Mouse (Mus musculus) CH12.LX (cell line): Measurements from ENCODE around the gene Cptp. TPM values are rescaled to one million over a fixed set of nuclear protein-coding genes. Genes with fewer than 3 reads are reported as not detected.

ENCODE experiments used
- DNase-seq: peaks from one replicate; pipeline ENCODE4 v3.0.0-alpha.2; 2013; ENCODE audit errors: extremely low read depth
- H3K27ac ChIP-seq: 2 replicates; pipeline ENCODE4 v1.5.1; 2012; ENCODE audit warnings: low read depth, mild to moderate bottlenecking, control low read depth, moderate library complexity; ENCODE audit not compliant: insufficient read depth
- H3K27me3 ChIP-seq: replicated peaks from 2 replicates; pipeline ENCODE3; 2012; ENCODE audit warnings: inconsistent platforms
- H3K36me3 ChIP-seq, 2 experiments: replicated peaks in 1 of 2; 2 replicates each; pipeline versions ENCODE3 to v1.6.1; 2012; ENCODE audit warnings: inconsistent platforms in 1 of 2, low read length in 1 of 2, mild to moderate bottlenecking in 1 of 2, mixed read lengths in 1 of 2, moderate library complexity in 1 of 2; ENCODE audit not compliant: control insufficient read depth in 1 of 2, insufficient read depth in 1 of 2
- H3K4me1 ChIP-seq, 2 experiments: 2 replicates each; pipeline ENCODE4 v1.6.1; 2012; ENCODE audit warnings: inconsistent platforms in 1 of 2, moderate library complexity in 1 of 2; ENCODE audit not compliant: insufficient read depth in 2 of 2, control insufficient read depth in 1 of 2
- H3K4me2 ChIP-seq: 2 replicates; pipeline ENCODE4 v1.6.1; 2012; ENCODE audit warnings: low read depth, mild to moderate bottlenecking, control low read depth; ENCODE audit not compliant: poor library complexity, insufficient read depth, severe bottlenecking
- H3K4me3 ChIP-seq, 3 experiments: fragments of 150-350 bp in 1 of 3; sonication (generic) in 1 of 3; replicated peaks in 1 of 3; 2 replicates each; pipeline versions ENCODE3 to v1.5.1; 2011 to 2012; ENCODE audit warnings: low read depth in 2 of 3, low read length in 2 of 3, mild to moderate bottlenecking in 2 of 3, moderate library complexity in 2 of 3, control low read depth in 1 of 3, improper control_type of control experiment in 1 of 3, inconsistent platforms in 1 of 3, mixed read lengths in 1 of 3; ENCODE audit not compliant: poor library complexity in 1 of 3
- H3K79me2 ChIP-seq: replicated peaks from 2 replicates; pipeline ENCODE4 v1.6.1; 2012; ENCODE audit warnings: mild to moderate bottlenecking, moderate library complexity; ENCODE audit not compliant: control insufficient read depth, poor library complexity, insufficient read depth, severe bottlenecking; ENCODE audit errors: extremely low read depth
- H3K9ac ChIP-seq: 2 replicates; pipeline ENCODE4 v1.6.1; 2012; ENCODE audit warnings: low read depth, mild to moderate bottlenecking, control low read depth, moderate library complexity; ENCODE audit not compliant: insufficient read depth
- H3K9me3 ChIP-seq: replicated peaks from 2 replicates; pipeline ENCODE3; 2012; ENCODE audit warnings: low read length, inconsistent platforms, mixed read lengths
- BHLHE40 ChIP-seq: IDR thresholded peaks from 2 replicates; pipeline ENCODE4 v1.6.1; 2011; ENCODE audit warnings: mild to moderate bottlenecking, low read depth, low read length, improper control_type of control experiment
- CHD1 ChIP-seq: IDR thresholded peaks from 2 replicates; pipeline ENCODE4 v1.6.1; 2012; ENCODE audit warnings: low read depth, low read length, improper control_type of control experiment, inconsistent platforms
- CHD2 ChIP-seq: IDR thresholded peaks from 2 replicates; pipeline ENCODE4 v1.6.1; 2011; ENCODE audit warnings: low read length, improper control_type of control experiment
- E2F4 ChIP-seq: IDR thresholded peaks from 2 replicates; pipeline ENCODE4 v1.6.1; 2011; ENCODE audit warnings: low read depth, low read length, improper control_type of control experiment; ENCODE audit not compliant: insufficient replicate concordance
- ELF1 ChIP-seq: IDR thresholded peaks from 2 replicates; pipeline ENCODE4 v1.6.1; 2014; ENCODE audit warnings: low read depth, mild to moderate bottlenecking, inconsistent platforms, low read length, improper control_type of control experiment
- EP300 ChIP-seq: IDR thresholded peaks from 2 replicates; pipeline ENCODE4 v1.6.1; 2011; ENCODE audit warnings: low read length, improper control_type of control experiment
- ETS1 ChIP-seq: conservative IDR thresholded peaks from 2 replicates; pipeline ENCODE4 v1.6.1; 2012; ENCODE audit warnings: low read depth, mild to moderate bottlenecking, inconsistent platforms, low read length, improper control_type of control experiment, moderate library complexity
- HCFC1 ChIP-seq: IDR thresholded peaks from 2 replicates; pipeline ENCODE4 v1.6.1; 2012; ENCODE audit warnings: low read depth, mild to moderate bottlenecking, inconsistent platforms, low read length, improper control_type of control experiment
- IRF4 ChIP-seq: IDR thresholded peaks from 2 replicates; pipeline ENCODE4 v1.6.1; 2014; ENCODE audit warnings: low read depth, mild to moderate bottlenecking, inconsistent platforms, low read length, improper control_type of control experiment
- JUN ChIP-seq: IDR thresholded peaks from 2 replicates; pipeline ENCODE4 v1.6.1; 2011; ENCODE audit warnings: low read depth, mild to moderate bottlenecking, low read length, improper control_type of control experiment, moderate library complexity; ENCODE audit not compliant: insufficient read depth
- JUND ChIP-seq: conservative IDR thresholded peaks from 2 replicates; pipeline ENCODE4 v1.6.1; 2011; ENCODE audit warnings: low read depth, low read length, improper control_type of control experiment
- MAX ChIP-seq: IDR thresholded peaks from 2 replicates; pipeline ENCODE4 v1.6.1; 2011; ENCODE audit warnings: low read length, improper control_type of control experiment
- MAZ ChIP-seq: IDR thresholded peaks from 2 replicates; pipeline ENCODE4 v1.6.1; 2012; ENCODE audit warnings: low read depth, mild to moderate bottlenecking, inconsistent platforms, low read length, improper control_type of control experiment, moderate library complexity
- MEF2A ChIP-seq: IDR thresholded peaks from 2 replicates; pipeline ENCODE4 v1.6.1; 2014; ENCODE audit warnings: low read depth, mild to moderate bottlenecking, inconsistent platforms, low read length, improper control_type of control experiment, borderline replicate concordance
- MXI1 ChIP-seq: IDR thresholded peaks from 2 replicates; pipeline ENCODE4 v1.6.1; 2011; ENCODE audit warnings: mild to moderate bottlenecking, low read depth, low read length, improper control_type of control experiment
- NRF1 ChIP-seq: IDR thresholded peaks from 2 replicates; pipeline ENCODE4 v1.6.1; 2014; ENCODE audit warnings: low read depth, mild to moderate bottlenecking, inconsistent platforms, low read length, improper control_type of control experiment, moderate library complexity
- PAX5 ChIP-seq: IDR thresholded peaks from 2 replicates; pipeline ENCODE4 v1.6.1; 2012; ENCODE audit warnings: low read length, inconsistent platforms, mixed read lengths
- POLR2A ChIP-seq: IDR thresholded peaks from 2 replicates; pipeline ENCODE4 v1.6.1; 2011; ENCODE audit warnings: low read depth, mild to moderate bottlenecking, improper control_type of control experiment, low read length
- RAD21 ChIP-seq: IDR thresholded peaks from 2 replicates; pipeline ENCODE4 v1.6.1; 2011; ENCODE audit warnings: low read depth, mild to moderate bottlenecking, low read length, improper control_type of control experiment, moderate library complexity
- RCOR1 ChIP-seq: conservative IDR thresholded peaks from 2 replicates; pipeline ENCODE4 v1.6.1; 2012; ENCODE audit warnings: low read depth, mild to moderate bottlenecking, inconsistent platforms, low read length, improper control_type of control experiment
- SIN3A ChIP-seq: IDR thresholded peaks from 2 replicates; pipeline ENCODE4 v1.6.1; 2012; ENCODE audit warnings: low read length, improper control_type of control experiment, inconsistent platforms
- SMC3 ChIP-seq: IDR thresholded peaks from 2 replicates; pipeline ENCODE4 v1.6.1; 2011; ENCODE audit warnings: low read depth, low read length, improper control_type of control experiment
- TBP ChIP-seq: conservative IDR thresholded peaks from 2 replicates; pipeline ENCODE4 v1.6.1; 2011; ENCODE audit warnings: low read depth, low read length, improper control_type of control experiment
- TCF12 ChIP-seq: IDR thresholded peaks from 2 replicates; pipeline ENCODE4 v1.6.1; 2014; ENCODE audit warnings: low read depth, mild to moderate bottlenecking, inconsistent platforms, low read length, improper control_type of control experiment
- UBTF ChIP-seq: IDR thresholded peaks from 2 replicates; pipeline ENCODE4 v1.6.1; 2012; ENCODE audit warnings: low read depth, mild to moderate bottlenecking, inconsistent platforms, low read length, improper control_type of control experiment, moderate library complexity
- USF1 ChIP-seq: IDR thresholded peaks from 2 replicates; pipeline ENCODE4 v1.6.1; 2014; ENCODE audit warnings: low read depth, mild to moderate bottlenecking, inconsistent platforms, low read length, improper control_type of control experiment
- USF2 ChIP-seq: conservative IDR thresholded peaks from 2 replicates; pipeline ENCODE4 v1.6.1; 2011; ENCODE audit warnings: low read depth, low read length, improper control_type of control experiment
- ZC3H11A ChIP-seq: IDR thresholded peaks from 2 replicates; pipeline ENCODE4 v1.6.1; 2012; ENCODE audit warnings: low read depth, mild to moderate bottlenecking, inconsistent platforms, low read length, improper control_type of control experiment
- ZMIZ1 ChIP-seq: IDR thresholded peaks from 2 replicates; pipeline ENCODE4 v1.6.1; 2012; ENCODE audit warnings: low read depth, mild to moderate bottlenecking, inconsistent platforms, low read length, improper control_type of control experiment
- ZNF384 ChIP-seq: IDR thresholded peaks from 2 replicates; pipeline ENCODE4 v1.6.1; 2012; ENCODE audit warnings: low read depth, low read length, improper control_type of control experiment, inconsistent platforms
- dilution Hi-C: fragments of 300-500 bp; cut with MboI; formaldehyde crosslinking; loops from 2 replicates; pipeline ENCODE4 v1.14.3; 2020; ENCODE audit warnings: low sequenced_read_pairs; ENCODE audit not compliant: extremely low pct_unique_long_range_greater_than_20kb, extremely low pct_ligation_motif_present
- in situ Hi-C: fragments of 300-500 bp; cut with MboI; formaldehyde crosslinking; loops from 3 replicates; pipeline ENCODE4 v1.14.3; 2019; ENCODE audit warnings: low sequenced_read_pairs, low pct_ligation_motif_present, low pct_unique_long_range_greater_than_20kb, mixed read lengths
- polyA plus RNA-seq: library from polyadenylated mRNA; unstranded; fragments of >175 nt; gene quantifications from 2 replicates; pipeline ENCODE4 v1.2.1, GENCODE M21; 2012; ENCODE audit warnings: low read depth; ENCODE audit not compliant: insufficient read length
- total RNA-seq, 2 experiments: library from RNA; depleted of rRNA; stranded (reverse); fragments of 300-350 nt in 1 of 2; fragments of >200 nt in 1 of 2; gene quantifications; 2 replicates each; pipeline ENCODE4 v1.2.3; 2012 to 2014

The Cptp gene
- total and polyA plus RNA-seq, 3 experiments = 9.0 to 15.5 (median 12.1) TPM

- Histone ChIP-seq H3K9me3 (no peaks in the 10 kb centered on the region), H3K79me2 (peaks cover 20% of the 10 kb centered on the region), H3K27ac (peak overlapping the region; percentile 48), H3K9ac (peak overlapping the region; percentile 83), H3K4me2 (peak overlapping the region; percentile 52; the same call in 1 of the 2 replicates), H3K4me1 (peaks cover 7 to 29% of the 10 kb centered on the region in 2 experiments), H3K4me3 (peak overlapping the region; percentile 80 to 90 (median 88)), H3K36me3 (peaks cover 9 to 50% of the 10 kb centered on the region in 2 experiments), H3K27me3 (no peaks in the 10 kb centered on the region)
- in situ Hi-C loops (loop anchor here (10.0 kb wide), 1 partner anchor 113 kb away; the partner anchor contains the start of gene Ube2j2), dilution Hi-C loops (no loop called here)
- no peak for TF ChIP-seq HCFC1
- no peak for TF ChIP-seq TCF12
- TF ChIP-seq E2F4 = no peak
- TF ChIP-seq MXI1 = no peak
- TF ChIP-seq CHD1 = no peak
- TF ChIP-seq BHLHE40 = no peak
- TF ChIP-seq ZC3H11A = no peak
- no peak for TF ChIP-seq POLR2A
- TF ChIP-seq SIN3A = no peak
- no peak for TF ChIP-seq CHD2
- no peak for TF ChIP-seq EP300
- TF ChIP-seq RAD21 = no peak
- TF ChIP-seq ZNF384 = no peak
- no peak for TF ChIP-seq ELF1
- TF ChIP-seq JUN = no peak
- no peak for TF ChIP-seq MAZ
- no peak for DNase-seq
These were observed 37.4 kb downstream of the Cptp start for GRCm38 (mm10) chr4:155831831-155832230.

DNA sequence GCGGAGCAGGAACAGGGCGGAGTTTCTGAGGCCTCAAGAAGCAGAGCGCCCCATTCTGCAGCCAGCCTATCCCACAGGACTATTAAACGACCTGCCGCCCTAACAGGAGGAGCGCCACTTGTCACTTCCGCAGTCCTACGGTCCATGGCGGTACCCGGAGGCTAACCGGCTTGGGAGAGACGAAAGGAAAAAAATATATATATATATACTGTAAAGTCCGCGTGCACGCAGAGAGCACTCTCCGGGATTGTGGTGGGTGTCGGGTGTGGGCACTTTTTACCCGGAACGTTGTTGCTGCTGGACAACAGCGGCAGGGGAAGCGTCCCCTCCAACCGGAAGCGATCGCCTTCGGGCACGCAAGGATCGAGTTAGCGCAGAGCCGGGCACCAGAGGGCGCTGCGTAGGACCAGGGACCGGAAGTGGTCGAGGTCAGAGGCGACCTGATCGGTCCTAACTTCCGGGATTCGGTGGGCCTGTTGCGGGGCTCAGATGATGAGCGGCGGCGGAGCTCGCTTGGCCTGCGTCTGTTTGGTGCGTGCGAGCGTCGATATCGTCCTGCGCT, 38.0 kb downstream of the Cptp start, which contains the start of gene Aurkaip1:
Aurkaip1 (plus strand) TSS at position 68 of the 562 bp plus-strand sequence.
- DNase-seq = peak; percentile 96
- Histone ChIP-seq H3K4me2 (peak within 1 kb of the TSS; percentile 52), H3K4me1 (peaks cover 7 to 29% of the 10 kb centered on the region in 2 experiments), H3K36me3 (peaks cover 9 to 56% of the 10 kb centered on the region in 2 experiments), H3K9me3 (no peaks in the 10 kb centered on the region), H3K9ac (peak within 1 kb of the TSS; percentile 83), H3K4me3 (peak within 1 kb of the TSS; percentile 80 to 90 (median 88)), H3K27me3 (no peaks in the 10 kb centered on the region), H3K27ac (peak within 1 kb of the TSS; percentile 48), H3K79me2 (peaks cover 20% of the 10 kb centered on the region)
- in situ Hi-C loops = loop anchor here (10.0 kb wide), 1 partner anchor 114 kb away; the partner anchor contains the start of gene Ube2j2
- dilution Hi-C loops = no loop called here
- peak; percentile 95 for TF ChIP-seq HCFC1
- no peak for TF ChIP-seq USF2
- TF ChIP-seq MAZ = peak; percentile 71
- TF ChIP-seq RAD21 = peak; percentile 2
- TF ChIP-seq MEF2A = peak; percentile 86
- peak; percentile 88 for TF ChIP-seq MXI1
- peak; percentile 51; the same call in 1 of the 2 replicates for TF ChIP-seq ZNF384
- TF ChIP-seq PAX5 = no peak
- peak; percentile 82 for TF ChIP-seq MAX
- peak; percentile 96 for TF ChIP-seq ELF1
- TF ChIP-seq JUND = no peak
- no peak; the same call in 1 of the 2 replicates for TF ChIP-seq USF1
- no peak for TF ChIP-seq JUN
- TF ChIP-seq TBP = peak; percentile 55; the same call in 1 of the 2 replicates
- no peak for TF ChIP-seq E2F4
- TF ChIP-seq NRF1 = peak; percentile 49
- TF ChIP-seq SMC3 = peak; percentile 66
- peak; percentile 88 for TF ChIP-seq ZMIZ1
- TF ChIP-seq CHD1 = no peak; the same call in 1 of the 2 replicates
- peak; percentile 23; the same call in 1 of the 2 replicates for TF ChIP-seq ETS1
- peak; percentile 72; the same call in 1 of the 2 replicates for TF ChIP-seq RCOR1
- peak; percentile 98 for TF ChIP-seq SIN3A
- peak; percentile 89 for TF ChIP-seq IRF4
- TF ChIP-seq EP300 = no peak; the same call in 1 of the 2 replicates
- no peak for TF ChIP-seq UBTF
- peak; percentile 81 for TF ChIP-seq CHD2
